Mouse (Mus musculus) brown adipose tissue, adult 24 weeks (tissue): ENCODE measurements around the gene Ptbp3. TPM values are rescaled to one million over a fixed set of nuclear protein-coding genes. Genes with fewer than 3 reads are reported as not detected.
"Not testable (repeated sequence)": the region's sequence is repeated elsewhere in the genome, so short reads cannot be mapped to it uniquely, and the experiment has no call there.

Experiments
- H3K27ac ChIP-seq: fragments of 200-500 bp; replicated peaks from 2 replicates; pipeline ENCODE4 v1.5.1; 2012; ENCODE audit warnings: low read depth, mild to moderate bottlenecking, low read length
- H3K4me1 ChIP-seq: fragments of 200-500 bp; 2 replicates; pipeline ENCODE4 v1.6.1; 2012; ENCODE audit warnings: low read length, mixed read lengths; ENCODE audit not compliant: control insufficient read depth, insufficient read depth, insufficient read length
- H3K4me3 ChIP-seq: fragments of 200-500 bp; 2 replicates; pipeline ENCODE4 v1.5.1; 2012; ENCODE audit warnings: low read depth, mild to moderate bottlenecking, low read length, moderate library complexity; ENCODE audit not compliant: insufficient read depth
- polyA plus RNA-seq: library from polyadenylated mRNA; stranded (reverse); fragments of >200 nt; gene quantifications from 2 replicates; pipeline ENCODE4 v1.2.4, GENCODE M21; 2012; ENCODE audit not compliant: missing spikeins, insufficient read depth, insufficient read length

Gene Ptbp3
- polyA plus RNA-seq: 29.8 and 31.9 TPM in 2 replicates

DNA sequence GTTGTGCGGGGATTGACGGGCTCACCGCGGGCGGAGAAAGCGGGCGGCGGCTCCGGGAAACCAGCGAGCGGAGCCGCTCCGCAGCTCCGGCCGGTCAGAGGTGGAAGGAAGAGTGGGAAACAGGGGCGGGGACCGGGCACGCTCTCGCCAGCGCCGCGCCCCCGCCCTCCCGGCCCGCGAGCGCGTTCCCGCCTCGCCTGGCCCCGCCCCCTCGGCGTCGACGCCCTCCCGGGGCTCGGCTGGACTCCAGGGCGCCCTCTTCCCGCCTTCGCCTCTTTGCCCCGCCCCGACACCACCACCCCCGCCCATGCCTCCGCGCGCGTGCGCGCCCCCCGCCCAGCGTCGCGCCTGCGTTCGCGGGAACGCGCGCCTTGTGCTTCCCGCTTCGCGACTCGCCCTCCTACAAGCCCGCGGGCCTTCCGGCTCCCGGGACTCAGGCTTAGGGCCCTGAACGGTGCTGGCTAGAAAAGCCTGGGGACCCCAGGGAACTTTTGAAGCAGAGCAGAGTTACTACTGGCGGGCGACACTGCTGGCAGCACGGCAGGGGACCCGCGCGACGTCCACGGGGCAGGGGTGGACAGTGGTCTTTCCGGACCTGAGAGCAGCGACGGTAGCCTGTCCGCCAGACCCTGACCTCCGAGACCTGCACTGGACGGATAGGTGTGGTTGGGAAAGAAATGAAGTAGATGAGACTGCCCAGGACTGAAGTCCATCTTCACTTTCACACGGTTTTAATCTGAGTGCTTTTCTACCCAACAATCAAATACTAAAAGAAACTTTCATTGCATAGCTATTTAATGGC lies at the start of gene Ptbp3:
Ptbp3 (minus strand) TSS at position 190 of the 802 bp plus-strand sequence.
- Histone ChIP-seq H3K4me3 (peak within 1 kb of the TSS; percentile 99), H3K27ac (peak within 1 kb of the TSS; percentile 99), H3K4me1 (0 out of 2 replicates have a peak, but pooled peaks cover 2% of the 10 kb centered on the region)

DNA sequence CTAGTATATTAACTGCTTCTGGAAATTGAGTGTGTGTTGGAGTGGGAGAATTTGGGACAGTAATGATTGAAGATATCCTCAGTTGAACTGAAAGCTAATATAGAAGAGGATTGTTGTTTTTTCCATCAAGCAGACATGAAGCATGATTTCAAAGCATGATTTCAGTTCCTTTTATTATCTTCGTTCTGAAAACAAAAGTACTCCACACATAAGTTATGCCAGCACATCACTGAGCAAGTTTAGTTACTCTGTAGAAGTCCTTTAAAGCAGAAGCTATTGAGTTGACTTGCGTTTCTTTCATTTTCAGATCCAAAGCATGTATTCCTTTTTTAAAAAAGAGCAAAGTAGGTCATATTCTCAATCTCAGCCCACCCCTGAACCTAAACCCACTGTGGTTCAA lies 47.4 kb upstream of the Ptbp3 start:
- no peaks in the 10 kb centered on the region for H3K4me1 ChIP-seq
- H3K27ac ChIP-seq: no peak overlapping the region
- H3K4me3 ChIP-seq: no peak overlapping the region

DNA sequence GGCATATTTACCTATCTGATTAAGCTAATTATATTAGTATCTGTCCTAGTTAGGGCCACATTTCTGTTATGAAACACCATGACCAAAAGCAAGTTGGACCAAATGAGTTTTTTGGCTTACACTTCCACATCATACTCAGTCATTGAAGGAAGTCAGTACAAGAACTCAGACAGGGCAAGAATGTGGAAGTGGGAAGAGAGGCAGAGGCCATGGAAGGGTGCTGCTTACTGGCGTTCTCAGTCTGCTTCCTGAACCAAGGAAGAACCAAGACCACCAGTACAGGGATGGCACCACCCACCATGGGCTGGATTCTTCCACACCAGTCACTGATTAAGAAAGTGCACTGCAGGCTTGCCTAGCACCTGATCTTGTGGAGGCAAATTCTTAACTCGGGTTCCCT lies 45.5 kb upstream of the Ptbp3 start:
- H3K4me3 ChIP-seq: no peak overlapping the region
- H3K4me1 ChIP-seq: peaks cover 2% of the 10 kb centered on the region; the same call in 1 of the 2 replicates
- no peak overlapping the region for H3K27ac ChIP-seq

DNA sequence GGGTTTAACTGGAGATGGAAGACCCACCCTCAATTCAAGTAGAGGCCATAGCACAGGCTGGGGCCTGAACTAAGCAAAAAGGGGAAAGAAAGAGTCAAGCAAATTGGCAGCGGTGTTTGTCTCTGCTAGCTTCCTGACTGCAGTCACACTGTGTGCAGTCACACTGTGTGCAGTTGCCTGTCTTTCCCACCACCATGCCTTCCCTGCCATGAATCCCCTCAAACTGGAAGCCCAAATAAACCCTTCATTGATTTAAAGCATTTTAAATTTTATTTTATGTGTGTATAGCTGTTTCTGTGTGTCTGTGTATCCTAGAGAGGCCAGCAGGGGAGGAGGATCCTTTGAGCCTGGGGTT lies 38.7 kb upstream of the Ptbp3 start:
- Histone ChIP-seq H3K27ac (no peak overlapping the region), H3K4me3 (no peak overlapping the region), H3K4me1 (peaks cover 12% of the 10 kb centered on the region)

DNA sequence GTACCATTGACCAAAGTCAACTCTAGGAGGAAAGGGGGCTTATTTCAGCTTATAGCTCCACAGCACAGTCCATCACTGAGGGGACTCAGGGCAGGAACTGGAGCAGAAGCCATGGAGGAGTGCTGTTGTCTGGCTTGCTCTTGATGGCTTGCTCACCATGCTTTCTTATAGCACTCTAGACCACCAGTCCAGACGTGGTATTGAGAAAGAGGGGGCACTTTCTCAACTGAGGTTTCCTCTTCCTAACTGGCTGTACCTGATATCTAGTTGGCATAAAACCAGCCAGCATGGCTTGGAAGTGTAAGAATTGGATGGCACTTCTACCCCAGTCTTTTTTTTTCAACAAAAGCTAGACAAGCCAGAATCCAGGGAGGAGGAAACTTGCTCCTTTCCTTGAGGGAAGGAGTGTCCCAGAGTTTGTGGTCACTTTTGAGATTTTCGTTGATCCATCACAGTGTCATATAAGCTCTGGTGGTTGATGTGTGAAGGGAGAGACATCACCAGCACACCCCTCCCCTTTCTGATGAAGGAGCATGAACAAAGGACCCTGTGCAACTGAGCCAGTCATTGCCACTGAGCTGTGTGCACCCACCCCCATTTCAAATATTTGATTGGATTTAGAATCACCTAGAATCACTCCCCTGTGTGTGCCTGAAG lies 38.2 kb upstream of the Ptbp3 start:
- H3K4me3 ChIP-seq: no peak overlapping the region
- H3K4me1 ChIP-seq: peaks cover 12% of the 10 kb centered on the region
- H3K27ac ChIP-seq: peak overlapping the region; percentile 28

DNA sequence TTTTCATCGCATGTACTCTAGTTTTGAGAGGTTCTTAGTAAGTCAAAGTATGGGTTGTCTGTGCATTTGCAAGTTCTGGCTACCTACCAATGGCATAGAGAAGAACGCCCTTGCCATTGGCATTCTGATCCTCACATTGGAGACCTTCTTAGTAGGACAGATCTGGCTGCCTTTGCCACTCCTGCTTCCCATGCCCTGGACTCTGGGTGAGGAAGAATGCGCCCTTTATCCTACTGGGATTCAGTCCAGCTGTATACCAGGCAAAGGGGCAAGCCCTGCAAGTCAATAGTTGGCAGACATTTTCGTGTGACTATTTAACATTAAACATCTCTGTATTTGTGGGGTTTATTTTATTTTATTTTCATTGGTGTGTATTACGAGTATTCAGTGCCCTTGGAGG lies 35.9 kb upstream of the Ptbp3 start:
- no peak overlapping the region for H3K4me3 ChIP-seq
- peaks cover 12% of the 10 kb centered on the region; the same call in 1 of the 2 replicates for H3K4me1 ChIP-seq
- 0 out of 2 replicates have a peak overlapping the region, but pooled peaks have one; percentile 80 for H3K27ac ChIP-seq

- peak overlapping the region; percentile 85 for H3K4me3 ChIP-seq
- H3K4me1 ChIP-seq: peaks cover under 1% of the 10 kb centered on the region; the same call in 1 of the 2 replicates
- H3K27ac ChIP-seq: peak overlapping the region; percentile 82
Measured at GRCm38 (mm10) chr4:59582186-59582585, 33.0 kb upstream of the Ptbp3 start.

- H3K4me1 ChIP-seq: no peaks in the 10 kb centered on the region
- peak within 1 kb of the TSS; percentile 82 for H3K27ac ChIP-seq
- peak within 1 kb of the TSS; percentile 85 for H3K4me3 ChIP-seq
Measured at GRCm38 (mm10) chr4:59581314-59582185, 32.4 kb upstream of the Ptbp3 start, which contains the start of gene Hsdl2. Gene Hsdl2, plus strand, starts transcription at chr4:59581563.

GRCm38 (mm10) chr4:59580495-59581281 lies 31.5 kb upstream of the Ptbp3 start:
- H3K4me1 ChIP-seq: no peaks in the 10 kb centered on the region
- peak overlapping the region; percentile 85 for H3K4me3 ChIP-seq
- peak overlapping the region; percentile 29 for H3K27ac ChIP-seq

DNA sequence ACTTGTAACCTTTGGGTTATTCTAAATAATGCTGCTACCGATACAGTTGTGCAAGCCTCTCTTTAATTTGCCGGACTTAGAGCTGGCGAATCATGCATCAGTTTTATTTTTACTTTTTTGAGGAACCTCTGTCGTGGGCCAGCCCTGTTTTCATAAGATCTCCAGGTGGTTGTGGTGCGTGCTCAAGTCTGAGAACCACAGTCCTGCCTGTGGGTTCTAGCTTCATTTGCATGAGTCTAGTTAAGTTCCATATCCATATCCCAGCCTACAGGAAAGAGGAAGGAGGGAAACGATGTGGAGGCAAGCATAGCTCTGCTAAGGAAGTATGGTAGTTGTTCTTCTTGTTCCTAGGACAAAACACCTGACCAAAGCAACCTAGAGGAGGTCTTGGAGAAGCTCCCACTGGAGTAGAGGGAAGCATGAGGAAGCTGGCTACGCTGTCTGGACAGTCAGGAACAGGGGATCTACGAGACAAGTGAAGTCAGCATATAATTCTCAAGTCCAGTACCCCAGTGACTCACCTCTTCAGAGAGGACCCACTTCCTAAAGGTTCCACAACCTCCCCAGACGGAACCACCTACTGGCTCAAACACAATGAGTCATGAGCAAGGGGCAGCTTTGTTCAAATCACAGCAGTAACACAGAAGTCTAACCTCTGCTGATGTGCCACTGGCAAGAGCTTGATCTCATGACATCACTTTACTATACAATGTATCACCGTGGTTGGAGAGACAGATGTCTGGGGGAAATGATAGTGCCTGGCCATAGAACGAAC lies 26.2 kb upstream of the Ptbp3 start:
- Histone ChIP-seq H3K27ac (no peak overlapping the region), H3K4me1 (no peaks in the 10 kb centered on the region), H3K4me3 (no peak overlapping the region)

- Histone ChIP-seq H3K27ac (no peak overlapping the region), H3K4me3 (no peak overlapping the region), H3K4me1 (no peaks in the 10 kb centered on the region)
Measured at GRCm38 (mm10) chr4:59572521-59573118, 23.5 kb upstream of the Ptbp3 start.

GRCm38 (mm10) chr4:59570519-59570918 lies 21.4 kb upstream of the Ptbp3 start:
- H3K27ac ChIP-seq, H3K4me1 ChIP-seq, H3K4me3 ChIP-seq: not testable (repeated sequence)

GRCm38 (mm10) chr4:59569538-59569937 lies 20.4 kb upstream of the Ptbp3 start:
- Histone ChIP-seq H3K27ac (no peak overlapping the region), H3K4me3 (no peak overlapping the region), H3K4me1 (no peaks in the 10 kb centered on the region)
